Mouse (Mus musculus) spleen, postnatal 14 days (tissue): ENCODE results near the gene Mrps34.
"Not testable (repeated sequence)": the region's sequence is repeated elsewhere in the genome, so short reads cannot be mapped to it uniquely, and the experiment has no call there.

Experiments used
- DNase-seq, 2 experiments: peaks; one replicate each; pipeline ENCODE4 v3.0.0; 2021 to 2022; ENCODE audit warnings: low spot score in 2 of 2

Gene Mrps34

GRCm38 (mm10) chr17:24899153-24899552 lies 4.2 kb downstream of the Mrps34 start:
- no peak for DNase-seq

- no peak for DNase-seq
Measured at GRCm38 (mm10) chr17:24900014-24900413, 5.1 kb downstream of the Mrps34 start.

DNA sequence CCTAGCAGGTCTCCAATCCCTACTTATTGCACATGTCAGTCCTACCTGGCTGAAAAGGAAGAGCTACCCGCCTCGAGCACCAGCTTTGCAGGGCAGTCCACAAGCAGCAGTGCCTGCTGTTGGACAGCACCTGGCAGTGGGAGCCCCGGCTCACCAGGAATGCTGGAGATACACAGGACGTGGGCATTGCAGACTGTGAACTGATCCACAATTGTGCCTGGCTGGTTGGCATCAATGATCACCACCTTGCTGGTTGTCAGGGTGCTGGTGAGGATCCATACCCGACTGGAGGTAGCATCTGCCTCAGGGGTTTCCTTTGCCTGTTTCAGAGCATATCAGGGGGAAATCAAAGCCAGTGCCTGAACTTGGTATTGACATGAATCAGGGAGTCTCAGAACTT lies 7.2 kb downstream of the Mrps34 start:
- no peak for DNase-seq

GRCm38 (mm10) chr17:24902671-24903474 lies 8.0 kb downstream of the Mrps34 start:
- DNase-seq: peak; percentile 46 to 65

DNA sequence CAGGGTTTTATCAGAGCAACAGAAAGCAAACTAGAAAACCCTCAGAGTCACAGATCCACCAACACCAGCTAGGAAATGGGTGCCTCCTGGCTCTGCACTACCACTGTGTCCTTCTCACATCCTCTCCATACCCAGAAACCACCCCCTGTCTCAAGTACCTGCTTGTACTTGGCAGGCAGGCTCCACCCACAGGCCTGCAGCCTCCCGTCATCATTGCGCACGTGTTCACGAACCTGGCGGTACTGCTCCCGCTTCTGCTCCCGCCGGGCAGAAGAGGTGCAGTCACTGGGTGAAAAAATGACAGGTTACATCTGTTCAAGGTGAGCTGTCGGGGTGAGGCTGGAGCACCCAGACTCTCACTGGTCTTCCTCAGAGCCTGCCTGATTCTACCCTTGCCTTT lies 8.9 kb downstream of the Mrps34 start:
- DNase-seq: no peak

- DNase-seq: no peak
Measured at GRCm38 (mm10) chr17:24907591-24907990, 12.7 kb downstream of the Mrps34 start.

DNA sequence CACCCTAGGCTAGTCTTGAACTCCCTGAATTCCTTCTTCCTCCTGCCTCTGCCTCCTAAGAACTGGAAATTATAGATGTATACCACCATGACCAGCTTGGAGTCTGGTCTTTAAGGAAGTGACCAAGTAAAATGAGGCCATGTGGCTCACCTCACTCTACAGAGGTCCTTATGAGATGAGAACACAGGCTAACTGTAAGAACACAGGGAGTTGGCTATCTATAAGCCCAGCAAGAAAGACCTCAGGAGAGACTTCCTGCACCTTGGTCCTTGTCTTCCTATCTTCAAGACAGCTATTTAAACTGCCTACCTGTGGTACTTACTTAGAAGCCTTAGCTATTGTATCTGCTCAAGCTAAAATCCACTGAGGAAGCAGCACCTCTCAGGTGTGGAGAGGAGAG lies 19.1 kb downstream of the Mrps34 start:
- no peak for DNase-seq

DNA sequence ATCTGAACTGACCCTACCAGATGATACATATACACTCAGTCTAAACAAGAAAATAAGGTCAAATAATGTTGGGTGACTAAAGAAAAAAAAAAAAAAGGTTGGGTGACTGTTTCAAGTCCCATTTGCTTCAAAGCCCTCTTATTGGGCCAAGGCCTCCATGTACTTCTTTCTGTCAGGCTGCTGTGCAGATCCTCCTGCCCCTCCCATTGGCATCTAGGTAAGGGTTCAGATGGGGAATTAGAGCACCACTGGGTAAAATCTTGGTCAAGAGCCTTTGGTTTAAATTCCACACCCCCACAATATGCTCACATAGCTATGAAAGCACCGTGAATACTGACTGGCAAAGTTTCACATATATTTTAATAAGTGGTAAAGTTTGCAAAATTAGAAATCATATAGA lies 28.3 kb downstream of the Mrps34 start:
- no peak for DNase-seq

DNA sequence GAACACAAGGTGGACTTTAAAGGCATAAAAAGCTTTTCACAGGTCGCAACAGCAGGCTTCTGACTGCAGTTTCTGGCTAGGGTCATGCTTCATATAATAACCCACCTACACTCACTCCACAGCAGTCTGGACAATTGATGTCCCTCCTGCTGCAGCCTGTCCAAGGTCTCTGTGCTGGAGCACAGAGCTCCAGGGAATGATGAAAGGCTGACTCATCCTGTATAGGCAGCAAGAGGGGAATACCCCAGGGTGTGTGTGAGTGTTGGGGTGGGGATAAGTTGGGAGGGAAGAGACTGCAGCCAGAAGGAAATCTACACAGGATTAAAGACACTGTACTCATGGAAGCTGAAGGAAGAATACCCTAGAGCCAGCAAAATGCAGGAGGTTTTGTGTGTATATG lies 34.6 kb downstream of the Mrps34 start:
- no peak for DNase-seq

GRCm38 (mm10) chr17:24932431-24932830 lies 37.5 kb downstream of the Mrps34 start:
- no peak for DNase-seq

- DNase-seq: no peak
Measured at GRCm38 (mm10) chr17:24933163-24933562, 38.2 kb downstream of the Mrps34 start.

DNA sequence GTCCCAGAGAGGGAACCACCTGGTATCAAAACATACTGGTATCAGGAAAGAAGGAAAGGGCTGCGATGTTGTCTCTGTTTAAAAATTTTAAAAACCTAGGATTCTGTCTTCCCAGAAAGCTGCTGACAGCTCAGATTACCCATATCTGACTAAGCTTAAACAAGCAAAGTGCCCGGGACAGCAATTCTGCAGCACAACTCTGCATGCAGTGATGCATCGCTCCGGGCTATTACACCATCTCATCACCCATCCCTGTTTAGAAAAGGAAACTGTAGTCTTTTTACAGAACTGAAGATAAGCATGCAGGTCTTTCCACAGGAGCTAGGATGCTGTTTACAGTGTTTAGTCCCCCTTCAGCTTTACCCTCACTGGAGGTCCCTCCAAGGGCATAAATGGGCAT lies 40.0 kb downstream of the Mrps34 start:
- no peak for DNase-seq

GRCm38 (mm10) chr17:24935666-24936065 lies 40.8 kb downstream of the Mrps34 start:
- no peak for DNase-seq

GRCm38 (mm10) chr17:24936259-24937237 lies 41.6 kb downstream of the Mrps34 start, which contains the start of gene Mapk8ip3:
Mapk8ip3 (minus strand) TSS chr17:24936977.
- DNase-seq: peak; percentile 95 to 96

- no peak for DNase-seq
Measured at GRCm38 (mm10) chr17:24937266-24937665, 42.4 kb downstream of the Mrps34 start.

DNA sequence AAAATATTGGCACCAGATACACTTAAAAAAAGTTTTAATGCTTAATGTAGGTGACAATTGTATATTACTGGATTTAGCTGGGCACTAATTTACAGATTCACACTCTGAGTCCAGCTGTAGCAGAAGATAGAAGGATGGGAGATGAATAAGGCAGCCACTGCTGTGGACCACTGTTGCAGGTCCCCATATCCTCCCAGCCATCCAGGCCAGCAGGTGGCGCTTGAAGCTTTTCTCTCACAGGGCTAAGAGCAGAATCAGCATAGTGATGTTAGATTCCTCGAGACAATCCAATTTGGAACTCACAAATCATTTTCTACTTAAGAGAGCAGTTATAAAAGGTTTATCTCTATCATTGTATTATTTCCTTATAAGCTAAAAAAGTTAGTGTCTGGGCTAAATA lies 47.5 kb downstream of the Mrps34 start:
- DNase-seq: peak; percentile 29 to 46

DNA sequence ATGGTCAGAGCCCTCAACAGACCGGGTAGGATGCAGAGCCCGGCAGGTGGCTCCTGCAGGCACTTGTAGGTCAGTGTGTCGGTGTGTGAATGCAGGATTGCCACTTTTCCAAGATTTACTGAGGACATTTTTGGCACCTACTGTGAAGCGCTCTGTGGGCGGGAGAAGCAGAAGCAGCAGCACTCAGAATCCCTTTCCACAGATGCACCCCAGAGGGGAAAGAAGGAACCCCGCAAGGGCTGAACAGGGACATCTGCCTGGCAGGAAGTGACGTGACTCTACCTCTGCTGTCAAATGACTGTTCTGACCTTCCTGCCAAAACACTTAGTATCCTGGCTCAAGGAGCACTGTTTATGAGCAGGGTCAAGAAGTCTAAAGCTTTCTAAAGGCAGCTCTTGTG lies 48.1 kb downstream of the Mrps34 start:
- no peak for DNase-seq

DNA sequence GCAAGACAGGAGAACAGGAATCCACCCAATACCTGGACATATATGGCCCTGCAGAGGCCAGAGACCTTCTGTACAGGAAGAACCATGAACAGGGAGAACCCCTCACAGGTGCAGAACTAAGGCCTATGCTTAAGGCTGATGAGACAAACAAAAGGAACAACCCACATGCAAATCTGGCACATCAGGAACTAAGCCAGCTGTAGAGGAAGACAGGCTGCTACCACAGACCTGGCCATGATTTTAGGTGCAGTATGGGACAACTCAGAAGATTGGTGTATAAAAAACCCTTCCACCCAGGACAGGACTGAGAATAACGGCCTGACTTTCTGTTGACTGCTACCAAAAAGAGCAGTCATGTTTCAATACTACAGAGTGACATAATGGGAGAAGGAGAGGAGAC lies 48.7 kb downstream of the Mrps34 start:
- not testable (repeated sequence) for DNase-seq
